Mouse (Mus musculus) myocyte (in vitro differentiated cells): ENCODE results near the gene Plscr3. TPM values are rescaled to one million over a fixed set of nuclear protein-coding genes. Genes with fewer than 3 reads are reported as not detected.

ENCODE experiments used
- H3K27me3 ChIP-seq: one replicate; pipeline ENCODE4 v1.6.1; 2011; ENCODE audit not compliant: control insufficient read depth, insufficient read depth, insufficient read length
- H3K36me3 ChIP-seq: one replicate; pipeline ENCODE4 v1.6.1; 2011; ENCODE audit not compliant: control insufficient read depth, insufficient read depth
- H3K4me2 ChIP-seq: one replicate; pipeline ENCODE4 v1.6.1; 2011; ENCODE audit warnings: low read depth, control low read depth
- H3K4me3 ChIP-seq: one replicate; pipeline ENCODE4 v1.5.1; 2011; ENCODE audit warnings: mild to moderate bottlenecking, control low read depth, moderate library complexity
- H3K79me2 ChIP-seq: one replicate; pipeline ENCODE4 v1.6.1; 2011; ENCODE audit not compliant: control insufficient read depth, insufficient read depth
- H3ac ChIP-seq: one replicate; pipeline ENCODE4 v1.6.1; 2011; ENCODE audit not compliant: control insufficient read depth, insufficient read length
- CEBPB ChIP-seq: IDR thresholded peaks from 2 replicates; pipeline ENCODE4 v1.6.1; 2011; ENCODE audit warnings: mild to moderate bottlenecking, moderate library complexity; ENCODE audit not compliant: poor library complexity, insufficient read depth, severe bottlenecking
- E2F4 ChIP-seq: IDR thresholded peaks from one replicate; pipeline ENCODE4 v1.6.1; 2011; ENCODE audit warnings: mild to moderate bottlenecking, control low read depth, moderate library complexity; ENCODE audit not compliant: insufficient read depth
- MAX ChIP-seq: IDR thresholded peaks from one replicate; pipeline ENCODE4 v1.6.1; 2011; ENCODE audit warnings: low read depth, mild to moderate bottlenecking, control low read depth
- MYOD1 ChIP-seq, 3 experiments: IDR thresholded peaks; one replicate each; pipeline ENCODE4 v1.6.1; 2011; ENCODE audit warnings: control low read depth in 2 of 3, low read depth in 2 of 3, mild to moderate bottlenecking in 2 of 3, moderate library complexity in 1 of 3; ENCODE audit not compliant: insufficient read length in 2 of 3, control insufficient read depth in 1 of 3
- MYOG ChIP-seq, 3 experiments: IDR thresholded peaks; one replicate each; pipeline ENCODE4 v1.6.1; 2011; ENCODE audit warnings: control low read depth in 2 of 3, low read depth in 2 of 3, mild to moderate bottlenecking in 2 of 3; ENCODE audit not compliant: insufficient read length in 2 of 3, control insufficient read depth in 1 of 3, insufficient read depth in 1 of 3
- POLR2A ChIP-seq: IDR thresholded peaks from one replicate; pipeline ENCODE4 v1.6.1; 2011; ENCODE audit warnings: low read depth, mild to moderate bottlenecking, control low read depth, moderate library complexity; ENCODE audit not compliant: insufficient read length
- POLR2AphosphoS2 ChIP-seq: IDR thresholded peaks from one replicate; pipeline ENCODE4 v1.6.1; 2011; ENCODE audit warnings: low read depth, control low read depth; ENCODE audit not compliant: insufficient read length
- REST ChIP-seq: IDR thresholded peaks from one replicate; pipeline ENCODE4 v1.6.1; 2011; ENCODE audit warnings: mild to moderate bottlenecking, control low read depth, moderate library complexity; ENCODE audit not compliant: insufficient read depth, insufficient read length
- SRF ChIP-seq: IDR thresholded peaks from one replicate; pipeline ENCODE4 v1.6.1; 2011; ENCODE audit warnings: low read depth; ENCODE audit not compliant: control insufficient read depth, insufficient read length
- TCF12 ChIP-seq: IDR thresholded peaks from one replicate; pipeline ENCODE4 v1.6.1; 2011; ENCODE audit warnings: mild to moderate bottlenecking, control low read depth; ENCODE audit not compliant: poor library complexity, insufficient read depth, severe bottlenecking
- TCF3 ChIP-seq: IDR thresholded peaks from one replicate; pipeline ENCODE4 v1.6.1; 2011; ENCODE audit warnings: low read depth, control low read depth; ENCODE audit not compliant: insufficient read length
- USF1 ChIP-seq: IDR thresholded peaks from one replicate; pipeline ENCODE4 v1.6.1; 2011; ENCODE audit warnings: low read depth, mild to moderate bottlenecking, control low read depth, moderate library complexity
- polyA plus RNA-seq: library from polyadenylated mRNA; unstranded; fragments of >200 nt; fragmentation: generic; extraction: Trizol; gene quantifications from one replicate; pipeline ENCODE4 v1.2.1, GENCODE M21; 2012; ENCODE audit warnings: missing spikeins

Plscr3 gene
- polyA plus RNA-seq, 1 experiment = 91.9 TPM

GRCm38 (mm10) chr11:69884663-69885062, 38.5 kb downstream of the Plscr3 start:
- H3K36me3 ChIP-seq = no peaks in the 10 kb centered on the region
- no peak overlapping the region for H3K4me3 ChIP-seq
- H3K79me2 ChIP-seq = peaks cover 8% of the 10 kb centered on the region
- no peaks in the 10 kb centered on the region for H3K27me3 ChIP-seq
- H3K4me2 ChIP-seq = peak overlapping the region; percentile 31
- TF ChIP-seq USF1 (no peak), MAX (no peak), SRF (no peak), TCF3 (no peak), TCF12 (no peak), MYOD1 (IDR thresholded peaks at IDR 0.05; ENCODE audit: control insufficient read depth in 1 of 3, insufficient read length in 2 of 3, low read depth in 2 of 3) (no peak), E2F4 (no peak), POLR2AphosphoS2 (no peak), CEBPB (no peak), MYOG (IDR thresholded peaks at IDR 0.05; ENCODE audit: control insufficient read depth in 1 of 3, insufficient read depth in 1 of 3, insufficient read length in 2 of 3, low read depth in 2 of 3) (no peak), REST (no peak), POLR2A (no peak)
- H3ac ChIP-seq = no peak overlapping the region

DNA sequence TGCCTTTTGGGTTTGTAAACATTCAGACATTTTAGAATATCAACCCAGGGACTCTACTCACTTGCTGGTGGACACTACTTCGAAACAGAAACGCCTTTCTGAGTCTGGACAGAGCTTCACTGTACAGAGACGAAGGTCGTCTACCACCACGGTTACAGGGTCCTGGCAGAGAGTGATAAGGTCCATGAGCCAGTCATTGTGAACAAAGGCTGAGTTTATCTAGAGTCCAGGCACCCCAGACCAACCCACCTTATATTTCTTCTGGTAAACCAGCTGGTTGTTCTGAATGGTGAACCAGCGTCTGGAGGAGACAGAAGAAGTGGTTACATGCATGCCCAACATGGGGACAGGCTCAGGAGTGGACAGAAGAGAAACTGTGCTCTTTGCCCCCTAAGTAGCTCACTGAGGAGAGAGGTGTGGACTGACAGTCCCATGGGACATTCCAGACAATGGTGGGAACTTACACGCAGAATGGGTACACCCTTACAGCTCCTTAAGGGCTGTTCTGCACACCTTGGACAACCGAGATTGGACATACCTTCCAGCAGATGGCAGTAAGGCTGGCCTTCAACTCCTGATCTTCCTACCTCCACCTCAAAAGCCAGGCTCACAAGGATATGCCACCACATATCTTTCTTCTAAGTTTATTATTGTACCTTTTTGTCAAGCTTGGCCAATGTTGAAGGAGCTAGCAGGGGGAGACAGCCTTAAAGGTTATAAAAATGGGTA, 40.9 kb downstream of the Plscr3 start:
- TF ChIP-seq MYOD1 (IDR thresholded peaks at IDR 0.05; ENCODE audit: control insufficient read depth in 1 of 3, insufficient read length in 2 of 3, low read depth in 2 of 3) (no peak), TCF3 (no peak), REST (no peak), POLR2AphosphoS2 (no peak), CEBPB (no peak), MYOG (IDR thresholded peaks at IDR 0.05; ENCODE audit: control insufficient read depth in 1 of 3, insufficient read depth in 1 of 3, insufficient read length in 2 of 3, low read depth in 2 of 3) (no peak), POLR2A (no peak), MAX (no peak)
- no peaks in the 10 kb centered on the region for H3K36me3 ChIP-seq
- H3ac ChIP-seq = no peak overlapping the region
- no peak overlapping the region for H3K4me2 ChIP-seq
- H3K27me3 ChIP-seq = no peaks in the 10 kb centered on the region
- no peaks in the 10 kb centered on the region for H3K79me2 ChIP-seq
- H3K4me3 ChIP-seq = no peak overlapping the region

GRCm38 (mm10) chr11:69891482-69891881, 45.3 kb downstream of the Plscr3 start:
- TF ChIP-seq REST = no peak
- no peak for TF ChIP-seq TCF12
- TF ChIP-seq SRF = no peak
- TF ChIP-seq POLR2A = no peak
- no peak for TF ChIP-seq E2F4
- no peak for TF ChIP-seq POLR2AphosphoS2
- no peak for TF ChIP-seq MYOG (IDR thresholded peaks at IDR 0.05; ENCODE audit: control insufficient read depth in 1 of 3, insufficient read depth in 1 of 3, insufficient read length in 2 of 3, low read depth in 2 of 3)
- TF ChIP-seq CEBPB = no peak
- TF ChIP-seq MAX = no peak
- TF ChIP-seq MYOD1 (IDR thresholded peaks at IDR 0.05; ENCODE audit: control insufficient read depth in 1 of 3, insufficient read length in 2 of 3, low read depth in 2 of 3) = no peak
- no peak for TF ChIP-seq TCF3
- TF ChIP-seq USF1 = no peak
- H3ac ChIP-seq = no peak overlapping the region
- no peaks in the 10 kb centered on the region for H3K27me3 ChIP-seq
- H3K4me3 ChIP-seq = no peak overlapping the region
- H3K36me3 ChIP-seq = no peaks in the 10 kb centered on the region
- no peaks in the 10 kb centered on the region for H3K79me2 ChIP-seq
- no peak overlapping the region for H3K4me2 ChIP-seq

GRCm38 (mm10) chr11:69894671-69895070, 48.5 kb downstream of the Plscr3 start:
- H3K36me3 ChIP-seq = no peaks in the 10 kb centered on the region
- H3K4me3 ChIP-seq = no peak overlapping the region

More at GRCm38 (mm10) chr11:69894671-69895070, 48.5 kb downstream of the Plscr3 start:
- Histone ChIP-seq H3K27me3 (no peaks in the 10 kb centered on the region), H3ac (no peak overlapping the region), H3K79me2 (no peaks in the 10 kb centered on the region), H3K4me2 (no peak overlapping the region)
- TF ChIP-seq E2F4 (no peak), CEBPB (no peak), POLR2AphosphoS2 (no peak), SRF (no peak), MYOD1 (IDR thresholded peaks at IDR 0.05; ENCODE audit: control insufficient read depth in 1 of 3, insufficient read length in 2 of 3, low read depth in 2 of 3) (no peak), MYOG (IDR thresholded peaks at IDR 0.05; ENCODE audit: control insufficient read depth in 1 of 3, insufficient read depth in 1 of 3, insufficient read length in 2 of 3, low read depth in 2 of 3) (no peak), TCF12 (no peak), MAX (no peak)
